ENCODE assay signal across 16 mouse cellular contexts in the genomic region with DNA sequence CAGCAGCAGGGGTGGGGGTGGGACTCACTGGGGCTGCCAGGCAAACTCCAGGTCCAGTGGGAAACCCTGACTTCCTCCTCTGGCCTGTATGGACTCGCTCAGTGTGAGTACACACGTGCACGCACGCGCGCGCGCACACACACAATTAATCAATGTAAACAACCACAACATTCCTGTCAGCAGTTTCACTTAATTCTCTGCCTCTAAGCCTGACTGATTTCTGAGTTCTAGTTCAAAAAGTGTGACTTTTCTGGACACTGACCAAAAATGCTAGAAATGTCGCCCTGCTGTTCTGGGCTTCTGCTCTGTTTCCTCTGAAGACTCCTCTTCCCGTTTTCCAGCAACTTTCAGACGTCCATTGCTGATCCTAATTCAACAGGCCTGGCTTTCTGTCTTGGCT. TPM values are rescaled to one million over a fixed set of nuclear protein-coding genes. Genes with fewer than 3 reads are reported as not detected.
DNase-seq lines count a peak whose midpoint lies in the region; ATAC-seq and TF ChIP-seq lines count a peak whose summit lies in the region.
"Had no signal": no experiment of that assay in that cellular context is flagged by ENCODE, and none has a peak within 500 bp of the region (broad histone marks: within the 10 kb centered on the region; RNA-seq: fewer than 3 reads in every experiment).

No protein-coding gene starts in this region.

- no peaks in the 10 kb centered on the region for H3K36me3 ChIP-seq in embryonic facial prominence, embryonic 15.5 days
- H3K36me3 ChIP-seq in embryonic facial prominence, embryonic 10.5 days (replicated peaks): no peaks in the 10 kb centered on the region
- no peaks in the 10 kb centered on the region for H3K36me3 ChIP-seq in lung, postnatal 0 days (ENCODE audit: insufficient read depth, low read length)
- no peaks in the 10 kb centered on the region for H3K36me3 ChIP-seq in kidney, adult 2 months (ENCODE audit: control insufficient read depth, insufficient read depth, low read length)
- no peaks in the 10 kb centered on the region for H3K36me3 ChIP-seq in hindbrain, embryonic 12.5 days
- H3K36me3 ChIP-seq: embryonic facial prominence, embryonic 12.5 days; forebrain, embryonic 10.5 days had no signal

- H3K27me3 ChIP-seq in embryonic facial prominence, embryonic 15.5 days: no peaks in the 10 kb centered on the region
- peaks cover 4% of the 10 kb centered on the region; the same call in 1 of the 2 replicates for H3K27me3 ChIP-seq in embryonic facial prominence, embryonic 10.5 days (replicated peaks; ENCODE audit: low read depth, poor library complexity, severe bottlenecking)
- no peaks in the 10 kb centered on the region for H3K27me3 ChIP-seq in lung, postnatal 0 days (replicated peaks; ENCODE audit: insufficient read depth, low read length)
- H3K27me3 ChIP-seq in kidney, adult 2 months (replicated peaks; ENCODE audit: control insufficient read depth, insufficient read depth, low read length): no peaks in the 10 kb centered on the region
- no peaks in the 10 kb centered on the region for H3K27me3 ChIP-seq in hindbrain, embryonic 12.5 days
- H3K27me3 ChIP-seq: embryonic facial prominence, embryonic 12.5 days had no signal

- 63% methylated on average over 11 of the region's 11 CpGs for WGBS in embryonic facial prominence, embryonic 15.5 days
- 89% methylated on average over 11 of the region's 11 CpGs for WGBS in embryonic facial prominence, embryonic 10.5 days
- WGBS in lung, postnatal 0 days: 57% methylated on average over 11 of the region's 11 CpGs
- WGBS in kidney, adult 2 months: 9% methylated on average over 11 of the region's 11 CpGs
- WGBS in hindbrain, embryonic 12.5 days: 83% methylated on average over 11 of the region's 11 CpGs

- no peak overlapping the region for H3K4me3 ChIP-seq in embryonic facial prominence, embryonic 15.5 days (replicated peaks)
- no peak overlapping the region for H3K4me3 ChIP-seq in embryonic facial prominence, embryonic 10.5 days
- no peak overlapping the region for H3K4me3 ChIP-seq in lung, postnatal 0 days (ENCODE audit: low read depth, low read length)
- no peak overlapping the region for H3K4me3 ChIP-seq in kidney, adult 2 months (ENCODE audit: insufficient read depth, low read depth, low read length)
- H3K4me3 ChIP-seq in hindbrain, embryonic 12.5 days: no peak overlapping the region
- H3K4me3 ChIP-seq: embryonic facial prominence, embryonic 12.5 days; forebrain, embryonic 10.5 days; myocyte had no signal

- no peak for TF ChIP-seq POLR2A in kidney, adult 2 months (IDR thresholded peaks at IDR 0.05; ENCODE audit: low read depth, low read length)

- TF ChIP-seq EP300 in lung, postnatal 0 days (IDR thresholded peaks at IDR 0.05): no peak

- H3K9me3 ChIP-seq in embryonic facial prominence, embryonic 15.5 days (replicated peaks): no peaks in the 10 kb centered on the region
- no peaks in the 10 kb centered on the region for H3K9me3 ChIP-seq in embryonic facial prominence, embryonic 10.5 days
- H3K9me3 ChIP-seq in lung, postnatal 0 days (ENCODE audit: low read length): no peaks in the 10 kb centered on the region
- H3K9me3 ChIP-seq in hindbrain, embryonic 12.5 days (replicated peaks): no peaks in the 10 kb centered on the region
- H3K9me3 ChIP-seq: embryonic facial prominence, embryonic 12.5 days; forebrain, embryonic 10.5 days had no signal

- TF ChIP-seq CTCF in lung, postnatal 0 days (IDR thresholded peaks at IDR 0.05): no peak
- TF ChIP-seq CTCF in kidney, adult 2 months (conservative IDR thresholded peaks at IDR 0.05; ENCODE audit: insufficient read depth, insufficient read length, low read depth, low read length): no peak

- DNase-seq in embryonic facial prominence, embryonic 10.5 days (ENCODE audit: low spot score): no peak
- DNase-seq in lung, postnatal 0 days (ENCODE audit: low spot score): peak; percentile 73
- DNase-seq in lung, adult 18-20 months: no peak
- peak; percentile 88 for DNase-seq in kidney, adult 2 months
- DNase-seq in kidney, postnatal 36 days: peak; percentile 63 to 77
- DNase-seq: adrenal gland, postnatal 25 days; cerebellum, postnatal 36 days; right cerebral cortex, postnatal 14 days had no signal

- ATAC-seq in embryonic facial prominence, embryonic 15.5 days (ENCODE audit: insufficient number of reproducible peaks, low FRiP score, low TSS enrichment, low read depth): no peak
- no peak for ATAC-seq in lung, postnatal 0 days
- no peak for ATAC-seq in activated CD4-positive, CD25-positive, alpha-beta regulatory T cell, adult 4 months
- no peak for ATAC-seq in hindbrain, embryonic 12.5 days (ENCODE audit: low FRiP score)
- ATAC-seq: inflammation-experienced regulatory T-cells, adult 6 months had no signal

- H3K4me1 ChIP-seq in embryonic facial prominence, embryonic 15.5 days: peaks cover 37% of the 10 kb centered on the region
- H3K4me1 ChIP-seq in embryonic facial prominence, embryonic 10.5 days: peaks cover 22% of the 10 kb centered on the region
- H3K4me1 ChIP-seq in lung, postnatal 0 days (ENCODE audit: insufficient read depth, low read depth, low read length): no peaks in the 10 kb centered on the region
- H3K4me1 ChIP-seq in kidney, adult 2 months (ENCODE audit: control insufficient read depth, insufficient read depth, low read length): peaks cover 14% of the 10 kb centered on the region; the same call in 1 of the 2 replicates
- H3K4me1 ChIP-seq in hindbrain, embryonic 12.5 days: peaks cover 17% of the 10 kb centered on the region

- no peak overlapping the region for H3K9ac ChIP-seq in embryonic facial prominence, embryonic 15.5 days
- H3K9ac ChIP-seq in lung, postnatal 0 days (replicated peaks; ENCODE audit: low read depth): no peak overlapping the region
- no peak overlapping the region for H3K9ac ChIP-seq in hindbrain, embryonic 12.5 days
- H3K9ac ChIP-seq: embryonic facial prominence, embryonic 12.5 days had no signal

- H3K4me2 ChIP-seq in embryonic facial prominence, embryonic 15.5 days (replicated peaks): no peak overlapping the region
- no peak overlapping the region for H3K4me2 ChIP-seq in lung, postnatal 0 days (replicated peaks; ENCODE audit: low read depth, low read length)
- H3K4me2 ChIP-seq in hindbrain, embryonic 12.5 days (replicated peaks): no peak overlapping the region
- H3K4me2 ChIP-seq: embryonic facial prominence, embryonic 12.5 days; midbrain, embryonic 11.5 days had no signal

- peak overlapping the region; percentile 51; the same call in 1 of the 2 replicates for H3K27ac ChIP-seq in embryonic facial prominence, embryonic 15.5 days (replicated peaks)
- H3K27ac ChIP-seq in embryonic facial prominence, embryonic 10.5 days (replicated peaks): no peak overlapping the region
- H3K27ac ChIP-seq in lung, postnatal 0 days (ENCODE audit: low read length): peak overlapping the region; percentile 66
- H3K27ac ChIP-seq in kidney, adult 2 months (ENCODE audit: insufficient read depth, low read depth, low read length): peak overlapping the region; percentile 69
- H3K27ac ChIP-seq in hindbrain, embryonic 12.5 days: no peak overlapping the region
- H3K27ac ChIP-seq: embryonic facial prominence, embryonic 12.5 days; forebrain, embryonic 10.5 days had no signal

RNA-seq across cellular contexts. Expression of gene Spen, which starts 23.9 kb away (rescaled TPM):
- polyA plus RNA-seq in embryonic facial prominence, embryonic 15.5 days (2015; fragmentation: Nextera tagmentation; extraction: Ambion mirVana): 10.8 and 10.9 TPM in 2 replicates
- 9.6 and 12.1 TPM in 2 replicates for polyA plus RNA-seq in embryonic facial prominence, embryonic 10.5 days (2016; fragmentation: Nextera tagmentation; extraction: Ambion mirVana)
- polyA plus RNA-seq in lung, postnatal 0 days (2015; fragmentation: Nextera tagmentation; extraction: Ambion mirVana): 5.7 and 8.8 TPM in 2 replicates
- 15.9 and 19.6 TPM in 2 replicates for polyA plus RNA-seq in kidney, adult 2 months (2012; rRNA removed)
- polyA plus RNA-seq in activated CD4-positive, CD25-positive, alpha-beta regulatory T cell, adult 4 months (2017; shearing (Covaris generic)): 10 to 100 TPM in 1 of 2 experiments, 1 to 10 TPM in 1; 9.3 to 15.9 TPM
- polyA plus RNA-seq in hindbrain, embryonic 12.5 days (2016; fragmentation: Nextera tagmentation; extraction: Ambion mirVana): 21.7 and 23.7 TPM in 2 replicates

RNA-seq across cellular contexts. Expression of gene Fblim1, which starts 43.6 kb away (rescaled TPM):
- 30.8 and 32.3 TPM in 2 replicates for polyA plus RNA-seq in embryonic facial prominence, embryonic 15.5 days (2015; fragmentation: Nextera tagmentation; extraction: Ambion mirVana)
- polyA plus RNA-seq in embryonic facial prominence, embryonic 10.5 days (2016; fragmentation: Nextera tagmentation; extraction: Ambion mirVana): 56.3 and 68.1 TPM in 2 replicates
- polyA plus RNA-seq in lung, postnatal 0 days (2015; fragmentation: Nextera tagmentation; extraction: Ambion mirVana): 52.3 and 57.5 TPM in 2 replicates
- polyA plus RNA-seq in kidney, adult 2 months (2012; rRNA removed): 10.2 and 10.5 TPM in 2 replicates
- under 1 TPM in 1 of 2 experiments, not detected in 1; 0.29 TPM for polyA plus RNA-seq in activated CD4-positive, CD25-positive, alpha-beta regulatory T cell, adult 4 months (2017; shearing (Covaris generic))
- 49.1 and 57.9 TPM in 2 replicates for polyA plus RNA-seq in hindbrain, embryonic 12.5 days (2016; fragmentation: Nextera tagmentation; extraction: Ambion mirVana)

RNA-seq across cellular contexts. Expression of gene Tmem82, which starts 56.2 kb away (rescaled TPM):
- 0.48 and 0.62 TPM in 2 replicates for polyA plus RNA-seq in embryonic facial prominence, embryonic 15.5 days (2015; fragmentation: Nextera tagmentation; extraction: Ambion mirVana)
- polyA plus RNA-seq in embryonic facial prominence, embryonic 10.5 days (2016; fragmentation: Nextera tagmentation; extraction: Ambion mirVana): 1.5 and 2.1 TPM in 2 replicates
- polyA plus RNA-seq in lung, postnatal 0 days (2015; fragmentation: Nextera tagmentation; extraction: Ambion mirVana): 3.5 and 3.6 TPM in 2 replicates
- polyA plus RNA-seq in kidney, adult 2 months (2012; rRNA removed): 29.0 and 32.3 TPM in 2 replicates
- under 1 TPM in 1 of 2 experiments, not detected in 1; 0.19 TPM for polyA plus RNA-seq in activated CD4-positive, CD25-positive, alpha-beta regulatory T cell, adult 4 months (2017; shearing (Covaris generic))
- 0.29 and 0.50 TPM in 2 replicates for polyA plus RNA-seq in hindbrain, embryonic 12.5 days (2016; fragmentation: Nextera tagmentation; extraction: Ambion mirVana)

Comparison
In these comparisons a context has a peak if more than half of its experiments do, and no peak if none do; other contexts are left out.
1. H3K27ac ChIP-seq: peak in embryonic facial prominence, embryonic 15.5 days (single experiment), lung, postnatal 0 days (single experiment) and kidney, adult 2 months (single experiment); none in embryonic facial prominence, embryonic 10.5 days (single experiment) and hindbrain, embryonic 12.5 days (single experiment).
2. DNase-seq: peak in lung, postnatal 0 days (single experiment), kidney, adult 2 months (single experiment) and kidney, postnatal 36 days (2 of 2); none in embryonic facial prominence, embryonic 10.5 days (single experiment) and lung, adult 18-20 months (0 of 2).